Mouse (Mus musculus) neural tube, embryonic 13.5 days (tissue): ENCODE data around the gene Fryl. TPM values are rescaled to one million over a fixed set of nuclear protein-coding genes. Genes with fewer than 3 reads are reported as not detected.
"Not testable (repeated sequence)": the region's sequence is repeated elsewhere in the genome, so short reads cannot be mapped to it uniquely, and the experiment has no call there.

ENCODE experiments used
- ATAC-seq: fragments of 200-750 bp; cut with Nextera tagmentation; 2 replicates; pipeline ENCODE4 v1.8.0; 2017; ENCODE audit warnings: low read depth, mild to moderate bottlenecking, moderate TSS enrichment, moderate library complexity
- H3K27ac ChIP-seq: fragments of 300-500 bp; sonication (generic); replicated peaks from 2 replicates; pipeline ENCODE4 v1.5.1; 2015; ENCODE audit warnings: moderate library complexity, mild to moderate bottlenecking, inconsistent platforms
- H3K27me3 ChIP-seq: fragments of 300-500 bp; sonication (generic); 2 replicates; pipeline ENCODE4 v1.6.1; 2015; ENCODE audit warnings: mild to moderate bottlenecking, inconsistent platforms
- H3K36me3 ChIP-seq: fragments of 300-500 bp; sonication (generic); 2 replicates; pipeline ENCODE4 v1.6.1; 2015; ENCODE audit warnings: mild to moderate bottlenecking, inconsistent platforms
- H3K4me1 ChIP-seq: fragments of 300-500 bp; sonication (generic); replicated peaks from 2 replicates; pipeline ENCODE4 v1.6.1; 2015; ENCODE audit warnings: inconsistent platforms
- H3K4me2 ChIP-seq: fragments of 300-500 bp; sonication (generic); 2 replicates; pipeline ENCODE4 v1.6.1; 2015; ENCODE audit warnings: inconsistent platforms, mild to moderate bottlenecking, moderate library complexity
- H3K4me3 ChIP-seq: fragments of 300-500 bp; sonication (generic); 2 replicates; pipeline ENCODE4 v1.5.1; 2015; ENCODE audit warnings: mild to moderate bottlenecking, inconsistent platforms
- H3K9ac ChIP-seq: fragments of 300-500 bp; sonication (generic); 2 replicates; pipeline ENCODE4 v1.6.1; 2015; ENCODE audit warnings: moderate library complexity, mild to moderate bottlenecking, inconsistent platforms
- H3K9me3 ChIP-seq: fragments of 300-500 bp; sonication (generic); 2 replicates; pipeline ENCODE4 v1.6.1; 2016; ENCODE audit warnings: inconsistent platforms
- WGBS: fragments of 180-500 bp; shearing (Covaris S2); methylation state at CpG from one replicate; pipeline ENCODE4 v1.1.7; 2015; 5-methylcytosine and 5-hydroxymethylcytosine counted together
- polyA plus RNA-seq: library from polyadenylated mRNA; unstranded; fragments of >200 nt; fragmentation: Nextera tagmentation; extraction: Ambion mirVana; gene quantifications from 2 replicates; pipeline ENCODE4 v1.2.1, GENCODE M21; 2015

Fryl gene
- polyA plus RNA-seq, 1 experiment from 2014 or later: 41.5 TPM

GRCm38 (mm10) chr5:73056457-73056856 lies 200.0 kb downstream of the Fryl start:
- WGBS: 88% methylated on average over 6 of the region's 6 CpGs
- ATAC-seq: no peak
- Histone ChIP-seq H3K9ac (no peak overlapping the region), H3K4me1 (peaks cover under 1% of the 10 kb centered on the region; the same call in 1 of the 2 replicates), H3K4me3 (no peak overlapping the region), H3K4me2 (no peak overlapping the region), H3K27me3 (no peaks in the 10 kb centered on the region), H3K27ac (no peak overlapping the region), H3K9me3 (no peaks in the 10 kb centered on the region), H3K36me3 (peaks cover 69% of the 10 kb centered on the region)

GRCm38 (mm10) chr5:73053933-73054332 lies 202.5 kb downstream of the Fryl start:
- no peak overlapping the region for H3K4me2 ChIP-seq
- no peak overlapping the region for H3K27ac ChIP-seq
- no peak for ATAC-seq
- no peak overlapping the region for H3K9ac ChIP-seq
- 94% methylated on average over 8 of the region's 8 CpGs for WGBS
- peaks cover 87% of the 10 kb centered on the region for H3K36me3 ChIP-seq
- H3K9me3 ChIP-seq: no peaks in the 10 kb centered on the region
- H3K4me1 ChIP-seq: no peaks in the 10 kb centered on the region
- no peaks in the 10 kb centered on the region for H3K27me3 ChIP-seq
- no peak overlapping the region for H3K4me3 ChIP-seq

- no peak overlapping the region for H3K9ac ChIP-seq
- WGBS: 95% methylated on average over 7 of the region's 7 CpGs
- no peak overlapping the region for H3K27ac ChIP-seq
- ATAC-seq: no peak
- H3K9me3 ChIP-seq: no peaks in the 10 kb centered on the region
- no peaks in the 10 kb centered on the region for H3K27me3 ChIP-seq
- no peak overlapping the region for H3K4me2 ChIP-seq
- H3K4me3 ChIP-seq: no peak overlapping the region
- H3K36me3 ChIP-seq: peaks cover 88% of the 10 kb centered on the region
- no peaks in the 10 kb centered on the region for H3K4me1 ChIP-seq
These were observed 208.7 kb downstream of the Fryl start for GRCm38 (mm10) chr5:73047651-73048245.

- H3K4me1 ChIP-seq: no peaks in the 10 kb centered on the region
- no peak overlapping the region for H3K27ac ChIP-seq
- no peaks in the 10 kb centered on the region for H3K27me3 ChIP-seq
- no peak overlapping the region for H3K4me2 ChIP-seq
- 98% methylated on average over 2 of the region's 2 CpGs for WGBS
- no peak overlapping the region for H3K9ac ChIP-seq
- no peaks in the 10 kb centered on the region for H3K9me3 ChIP-seq
- no peak overlapping the region for H3K4me3 ChIP-seq
- no peak for ATAC-seq
- H3K36me3 ChIP-seq: peaks cover 66% of the 10 kb centered on the region
These were observed 212.4 kb downstream of the Fryl start for GRCm38 (mm10) chr5:73044055-73044454.

- H3K27me3 ChIP-seq: no peaks in the 10 kb centered on the region
- H3K36me3 ChIP-seq: peaks cover 86% of the 10 kb centered on the region
These were observed 223.9 kb downstream of the Fryl start for GRCm38 (mm10) chr5:73032481-73032880.

GRCm38 (mm10) chr5:73028646-73029045 lies 227.8 kb downstream of the Fryl start:
- Histone ChIP-seq H3K9me3 (no peaks in the 10 kb centered on the region), H3K9ac (no peak overlapping the region), H3K27ac (no peak overlapping the region), H3K36me3 (peaks cover 91% of the 10 kb centered on the region), H3K4me3 (no peak overlapping the region), H3K27me3 (no peaks in the 10 kb centered on the region), H3K4me1 (no peaks in the 10 kb centered on the region), H3K4me2 (no peak overlapping the region)
- 88% methylated on average over 13 of the region's 13 CpGs for WGBS
- ATAC-seq: no peak

More at GRCm38 (mm10) chr5:73032481-73032880, 223.9 kb downstream of the Fryl start:
- Histone ChIP-seq H3K27ac (no peak overlapping the region), H3K4me1 (no peaks in the 10 kb centered on the region), H3K9me3 (no peaks in the 10 kb centered on the region), H3K4me2 (no peak overlapping the region), H3K9ac (no peak overlapping the region), H3K4me3 (no peak overlapping the region)
- 85% methylated on average over 11 of the region's 11 CpGs for WGBS
- ATAC-seq: no peak

GRCm38 (mm10) chr5:73023801-73024200 lies 232.6 kb downstream of the Fryl start:
- Histone ChIP-seq H3K27ac (no peak overlapping the region), H3K4me1 (no peaks in the 10 kb centered on the region), H3K9ac (no peak overlapping the region), H3K9me3 (no peaks in the 10 kb centered on the region), H3K36me3 (peaks cover 60% of the 10 kb centered on the region), H3K4me3 (no peak overlapping the region), H3K4me2 (no peak overlapping the region), H3K27me3 (no peaks in the 10 kb centered on the region)
- WGBS: 94% methylated on average over 13 of the region's 13 CpGs
- ATAC-seq: no peak

GRCm38 (mm10) chr5:73014745-73015144 lies 241.7 kb downstream of the Fryl start:
- H3K36me3 ChIP-seq: no peaks in the 10 kb centered on the region
- ATAC-seq: no peak
- peaks cover 13% of the 10 kb centered on the region for H3K27me3 ChIP-seq
- WGBS: 41% methylated on average over 9 of the region's 9 CpGs
- H3K4me2 ChIP-seq: no peak overlapping the region
- H3K4me3 ChIP-seq: no peak overlapping the region
- H3K27ac ChIP-seq: no peak overlapping the region
- no peaks in the 10 kb centered on the region for H3K9me3 ChIP-seq
- H3K9ac ChIP-seq: no peak overlapping the region
- peaks cover 12% of the 10 kb centered on the region for H3K4me1 ChIP-seq

GRCm38 (mm10) chr5:73013611-73014287 lies 242.7 kb downstream of the Fryl start:
- peaks cover 14% of the 10 kb centered on the region for H3K27me3 ChIP-seq
- 4% methylated on average over 53 of the region's 65 CpGs for WGBS
- peak overlapping the region; percentile 65 for H3K4me2 ChIP-seq
- not testable (repeated sequence) for H3K9me3 ChIP-seq, H3K36me3 ChIP-seq, H3K27ac ChIP-seq
- peak; percentile 78 for ATAC-seq
- peaks cover 12% of the 10 kb centered on the region for H3K4me1 ChIP-seq
- peak overlapping the region; percentile 61 for H3K9ac ChIP-seq
- peak overlapping the region; percentile 38 for H3K4me3 ChIP-seq

GRCm38 (mm10) chr5:73012884-73013610 lies 243.4 kb downstream of the Fryl start:
- H3K9ac ChIP-seq, H3K36me3 ChIP-seq, H3K27ac ChIP-seq, H3K9me3 ChIP-seq: not testable (repeated sequence)
- peak overlapping the region; percentile 65 for H3K4me2 ChIP-seq
- H3K4me1 ChIP-seq: peaks cover 12% of the 10 kb centered on the region
- peaks cover 21% of the 10 kb centered on the region for H3K27me3 ChIP-seq
- ATAC-seq: peak; percentile 68
- WGBS: 19% methylated on average over 27 of the region's 27 CpGs
- H3K4me3 ChIP-seq: peak overlapping the region; percentile 38

GRCm38 (mm10) chr5:73011806-73012205 lies 244.6 kb downstream of the Fryl start:
- not testable (repeated sequence) for H3K9ac ChIP-seq, ATAC-seq, H3K4me3 ChIP-seq, H3K9me3 ChIP-seq, H3K36me3 ChIP-seq, H3K27ac ChIP-seq, H3K4me2 ChIP-seq
- Histone ChIP-seq H3K4me1 (peaks cover 16% of the 10 kb centered on the region), H3K27me3 (peaks cover 33% of the 10 kb centered on the region)
- WGBS: 90% methylated on average over 15 of the region's 16 CpGs

GRCm38 (mm10) chr5:73008230-73008629 lies 248.2 kb downstream of the Fryl start:
- H3K27ac ChIP-seq, H3K36me3 ChIP-seq, H3K4me3 ChIP-seq, H3K4me1 ChIP-seq, H3K9ac ChIP-seq, H3K9me3 ChIP-seq, ATAC-seq: not testable (repeated sequence)
- Histone ChIP-seq H3K4me2 (peak overlapping the region; percentile 62; the same call in 1 of the 2 replicates), H3K27me3 (peaks cover 26% of the 10 kb centered on the region)
- 35% methylated on average over 8 of the region's 8 CpGs for WGBS
